Mouse (Mus musculus) ES-CJ7 (cell line): ENCODE measurements around the gene Slc9a9.

Experiments
- DNase-seq: peaks from one replicate; pipeline ENCODE4 v3.0.0; 2011; ENCODE audit warnings: low read depth, low spot score

Gene Slc9a9

GRCm38 (mm10) chr9:95151746-95152145 is 482.0 kb downstream of the Slc9a9 start:
- DNase-seq = no peak

GRCm38 (mm10) chr9:95153966-95154365 is 484.3 kb downstream of the Slc9a9 start:
- DNase-seq = no peak

- DNase-seq = no peak
Measured at GRCm38 (mm10) chr9:95157948-95158347, 488.2 kb downstream of the Slc9a9 start.

- no peak for DNase-seq
Measured at GRCm38 (mm10) chr9:95158916-95159315, 489.2 kb downstream of the Slc9a9 start.

- no peak for DNase-seq
Measured at GRCm38 (mm10) chr9:95160575-95161300, 491.0 kb downstream of the Slc9a9 start.

- no peak for DNase-seq
Measured at GRCm38 (mm10) chr9:95161699-95162098, 492.0 kb downstream of the Slc9a9 start.

GRCm38 (mm10) chr9:95166224-95166623 is 496.5 kb downstream of the Slc9a9 start:
- DNase-seq = no peak

- no peak for DNase-seq
Measured at GRCm38 (mm10) chr9:95167806-95168205, 498.1 kb downstream of the Slc9a9 start.

- no peak for DNase-seq
Measured at GRCm38 (mm10) chr9:95168487-95169008, 498.8 kb downstream of the Slc9a9 start.

- no peak for DNase-seq
Measured at GRCm38 (mm10) chr9:95178170-95178569, 508.5 kb downstream of the Slc9a9 start.

- DNase-seq = no peak
Measured at GRCm38 (mm10) chr9:95180005-95180404, 510.3 kb downstream of the Slc9a9 start.

- no peak for DNase-seq
Measured at GRCm38 (mm10) chr9:95180569-95180968, 510.9 kb downstream of the Slc9a9 start.

- DNase-seq = no peak
Measured at GRCm38 (mm10) chr9:95181241-95182043, 511.7 kb downstream of the Slc9a9 start.

- DNase-seq = no peak
Measured at GRCm38 (mm10) chr9:95182272-95182671, 512.6 kb downstream of the Slc9a9 start.

GRCm38 (mm10) chr9:95184453-95184852 is 514.7 kb downstream of the Slc9a9 start:
- DNase-seq = no peak

- no peak for DNase-seq
Measured at GRCm38 (mm10) chr9:95185840-95186239, 516.1 kb downstream of the Slc9a9 start.

- no peak for DNase-seq
Measured at GRCm38 (mm10) chr9:95186386-95187289, 516.9 kb downstream of the Slc9a9 start.

- no peak for DNase-seq
Measured at GRCm38 (mm10) chr9:95188362-95189217, 518.9 kb downstream of the Slc9a9 start.

- DNase-seq = no peak
Measured at GRCm38 (mm10) chr9:95189218-95189605, 519.5 kb downstream of the Slc9a9 start.

GRCm38 (mm10) chr9:95191442-95191841 is 521.7 kb downstream of the Slc9a9 start:
- DNase-seq = no peak
